Mouse (Mus musculus): Measurements from ENCODE around the gene Clcc1.
"Not testable (repeated sequence)": the region's sequence is repeated elsewhere in the genome, so short reads cannot be mapped to it uniquely, and the experiment has no call there.

Clcc1 gene

GRCm38 (mm10) chr3:108653710-108654379 is at the start of gene Clcc1:
TSS of gene Clcc1 (plus strand) at chr3:108653913.
- DNase-seq = peak; percentile 98

GRCm38 (mm10) chr3:108608906-108609305 is 44.8 kb upstream of the Clcc1 start:
- DNase-seq = no peak

- DNase-seq = no peak
Measured at GRCm38 (mm10) chr3:108634761-108635160, 19.0 kb upstream of the Clcc1 start.

GRCm38 (mm10) chr3:108639412-108639811 is 14.3 kb upstream of the Clcc1 start:
- no peak for DNase-seq

- no peak for DNase-seq
Measured at GRCm38 (mm10) chr3:108640998-108641397, 12.7 kb upstream of the Clcc1 start.

- no peak for DNase-seq
Measured at GRCm38 (mm10) chr3:108644856-108645255, 8.9 kb upstream of the Clcc1 start.

GRCm38 (mm10) chr3:108646036-108646435 is 7.7 kb upstream of the Clcc1 start:
- no peak for DNase-seq

GRCm38 (mm10) chr3:108647681-108648080 is 6.0 kb upstream of the Clcc1 start:
- DNase-seq = not testable (repeated sequence)

- peak; percentile 12 for DNase-seq
Measured at GRCm38 (mm10) chr3:108652866-108653642, 659 bp upstream of the Clcc1 start.

- no peak for DNase-seq
Measured at GRCm38 (mm10) chr3:108654566-108654965, 853 bp downstream of the Clcc1 start.

- DNase-seq = no peak
Measured at GRCm38 (mm10) chr3:108655486-108655885, 1.8 kb downstream of the Clcc1 start.

- no peak for DNase-seq
Measured at GRCm38 (mm10) chr3:108658612-108659011, 4.9 kb downstream of the Clcc1 start.

GRCm38 (mm10) chr3:108660941-108661340 is 7.2 kb downstream of the Clcc1 start:
- DNase-seq = no peak

GRCm38 (mm10) chr3:108676616-108677015 is 22.9 kb downstream of the Clcc1 start:
- no peak for DNase-seq

GRCm38 (mm10) chr3:108681004-108681403 is 27.3 kb downstream of the Clcc1 start:
- DNase-seq = no peak

GRCm38 (mm10) chr3:108683597-108683996 is 29.9 kb downstream of the Clcc1 start:
- not testable (repeated sequence) for DNase-seq

- no peak for DNase-seq
Measured at GRCm38 (mm10) chr3:108685701-108686100, 32.0 kb downstream of the Clcc1 start.

GRCm38 (mm10) chr3:108689015-108689441 is 35.3 kb downstream of the Clcc1 start:
- no peak for DNase-seq

- DNase-seq = no peak
Measured at GRCm38 (mm10) chr3:108689446-108689845, 35.7 kb downstream of the Clcc1 start.

- DNase-seq = no peak
Measured at GRCm38 (mm10) chr3:108689979-108690378, 36.3 kb downstream of the Clcc1 start.

GRCm38 (mm10) chr3:108694321-108694720 is 40.6 kb downstream of the Clcc1 start:
- no peak for DNase-seq

GRCm38 (mm10) chr3:108698662-108699061 is 44.9 kb downstream of the Clcc1 start:
- no peak for DNase-seq

GRCm38 (mm10) chr3:108699786-108700185 is 46.1 kb downstream of the Clcc1 start:
- DNase-seq = no peak

GRCm38 (mm10) chr3:108701256-108701655 is 47.5 kb downstream of the Clcc1 start:
- no peak for DNase-seq
